Mouse (Mus musculus) intestine, embryonic 16.5 days (tissue): Measurements from ENCODE around the gene Nek8. TPM values are rescaled to one million over a fixed set of nuclear protein-coding genes. Genes with fewer than 3 reads are reported as not detected.

ENCODE experiments used
- ATAC-seq: fragments of 200-750 bp; cut with Nextera tagmentation; 2 replicates; pipeline ENCODE4 v1.8.0; 2017; ENCODE audit warnings: moderate TSS enrichment, moderate library complexity
- H3K27ac ChIP-seq: fragments of 300-500 bp; sonication (generic); 2 replicates; pipeline ENCODE4 v1.5.1; 2014; ENCODE audit warnings: mild to moderate bottlenecking, low read length
- H3K27me3 ChIP-seq: fragments of 300-500 bp; sonication (generic); replicated peaks from 2 replicates; pipeline ENCODE4 v1.6.1; 2014; ENCODE audit warnings: low read length, control low read depth, mixed read lengths; ENCODE audit not compliant: control insufficient read depth, insufficient read depth
- H3K36me3 ChIP-seq: fragments of 300-500 bp; sonication (generic); 2 replicates; pipeline ENCODE4 v1.6.1; 2014; ENCODE audit warnings: low read length, control low read depth; ENCODE audit not compliant: control insufficient read depth, insufficient read depth
- H3K4me1 ChIP-seq: fragments of 300-500 bp; sonication (generic); 2 replicates; pipeline ENCODE4 v1.6.1; 2014; ENCODE audit warnings: low read length, control low read depth, mixed read lengths; ENCODE audit not compliant: control insufficient read depth, insufficient read depth
- H3K4me2 ChIP-seq: fragments of 300-500 bp; sonication (generic); 2 replicates; pipeline ENCODE4 v1.6.1; 2014; ENCODE audit warnings: low read depth, low read length, control low read depth
- H3K4me3 ChIP-seq: fragments of 300-500 bp; sonication (generic); 2 replicates; pipeline ENCODE4 v1.5.1; 2014; ENCODE audit warnings: mild to moderate bottlenecking, low read length
- H3K9ac ChIP-seq: fragments of 300-500 bp; sonication (generic); 2 replicates; pipeline ENCODE4 v1.6.1; 2014; ENCODE audit warnings: low read depth, low read length
- H3K9me3 ChIP-seq: fragments of 300-500 bp; sonication (generic); 2 replicates; pipeline ENCODE4 v1.6.1; 2016; ENCODE audit warnings: low read length, control low read depth; ENCODE audit not compliant: control insufficient read depth
- WGBS: fragments of 180-500 bp; shearing (Covaris S2); extraction: QIAGEN DNeasy Blood & Tissue Kit; methylation state at CpG from one replicate; pipeline ENCODE4 v1.1.7; 2014; 5-methylcytosine and 5-hydroxymethylcytosine counted together
- polyA plus RNA-seq: library from polyadenylated mRNA; unstranded; fragments of >200 nt; fragmentation: Nextera tagmentation; extraction: Ambion mirVana; gene quantifications from 2 replicates; pipeline ENCODE4 v1.2.1, GENCODE M21; 2015

Gene Nek8
- 14.9 and 17.1 TPM in 2 replicates for polyA plus RNA-seq

- Histone ChIP-seq H3K4me1 (peaks cover 47% of the 10 kb centered on the region), H3K27me3 (no peaks in the 10 kb centered on the region), H3K9me3 (no peaks in the 10 kb centered on the region), H3K4me3 (peak within 1 kb of the TSS; percentile 73), H3K36me3 (peaks cover 3% of the 10 kb centered on the region), H3K9ac (peak within 1 kb of the TSS; percentile 89), H3K27ac (peak within 1 kb of the TSS; percentile 99), H3K4me2 (peak within 1 kb of the TSS; percentile 94)
- under 1% methylated on average over 32 of the region's 32 CpGs for WGBS
- ATAC-seq: peak; percentile 56
Measured at GRCm38 (mm10) chr11:78176402-78176862, at the start of gene Nek8, which contains the start of gene Tlcd1. Gene Nek8, minus strand, starts transcription at chr11:78176675. Gene Tlcd1, plus strand, starts transcription at chr11:78176711.

- Histone ChIP-seq H3K4me3 (no peak overlapping the region), H3K9ac (no peak overlapping the region), H3K4me1 (no peaks in the 10 kb centered on the region), H3K36me3 (peaks cover 46% of the 10 kb centered on the region), H3K4me2 (no peak overlapping the region), H3K27me3 (no peaks in the 10 kb centered on the region), H3K27ac (no peak overlapping the region), H3K9me3 (no peaks in the 10 kb centered on the region)
- no peak for ATAC-seq
- 90% methylated on average over 4 of the region's 4 CpGs for WGBS
Measured at GRCm38 (mm10) chr11:78223586-78223985, 47.1 kb upstream of the Nek8 start.

DNA sequence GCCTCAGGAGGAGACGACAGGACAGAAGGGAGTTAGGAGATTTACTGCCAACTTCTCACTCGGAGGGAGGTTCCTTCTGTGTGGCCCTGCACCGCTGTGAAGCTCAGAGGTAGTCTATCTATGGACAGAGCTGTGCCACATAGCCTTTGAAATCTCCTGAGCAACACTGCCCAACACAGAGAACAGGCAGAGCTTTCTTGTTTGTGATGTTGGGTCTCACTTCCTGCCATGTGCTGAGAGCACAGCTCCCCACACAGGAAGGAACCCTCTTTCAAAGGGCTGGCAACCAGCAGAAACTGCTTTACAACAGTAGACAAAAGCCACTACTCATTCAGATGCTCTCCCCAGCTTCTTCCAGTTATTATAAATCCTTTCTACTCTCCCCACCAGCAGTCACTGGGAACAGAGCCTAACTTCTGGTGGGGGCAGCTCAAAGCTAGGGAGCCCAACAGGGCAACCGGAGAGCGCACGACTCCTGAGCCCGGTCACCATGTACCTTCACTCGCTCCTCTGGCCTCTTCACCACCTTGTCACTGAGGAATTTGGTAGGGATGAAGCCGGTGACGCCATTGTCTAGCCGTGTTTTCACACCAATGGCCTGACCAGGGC lies 39.3 kb upstream of the Nek8 start:
- H3K4me2 ChIP-seq: no peak overlapping the region
- peaks cover 26% of the 10 kb centered on the region for H3K36me3 ChIP-seq
- H3K4me1 ChIP-seq: no peaks in the 10 kb centered on the region
- H3K9ac ChIP-seq: no peak overlapping the region
- 87% methylated on average over 11 of the region's 11 CpGs for WGBS
- no peak overlapping the region for H3K27ac ChIP-seq
- no peak overlapping the region for H3K4me3 ChIP-seq
- ATAC-seq: no peak
- no peaks in the 10 kb centered on the region for H3K27me3 ChIP-seq
- H3K9me3 ChIP-seq: no peaks in the 10 kb centered on the region

GRCm38 (mm10) chr11:78213086-78213817 lies 36.8 kb upstream of the Nek8 start:
- H3K9ac ChIP-seq: no peak overlapping the region
- H3K27me3 ChIP-seq: no peaks in the 10 kb centered on the region
- no peak overlapping the region for H3K4me3 ChIP-seq
- no peak overlapping the region for H3K4me2 ChIP-seq
- no peaks in the 10 kb centered on the region for H3K4me1 ChIP-seq
- no peaks in the 10 kb centered on the region for H3K9me3 ChIP-seq
- whole genome bisulfite sequencing: 90% methylated on average over 14 of the region's 14 CpGs
- H3K27ac ChIP-seq: no peak overlapping the region
- peaks cover 25% of the 10 kb centered on the region for H3K36me3 ChIP-seq
- no peak for ATAC-seq

GRCm38 (mm10) chr11:78211513-78211912 lies 35.0 kb upstream of the Nek8 start:
- H3K4me3 ChIP-seq: no peak overlapping the region
- peaks cover 28% of the 10 kb centered on the region for H3K36me3 ChIP-seq
- no peaks in the 10 kb centered on the region for H3K4me1 ChIP-seq
- no peak overlapping the region for H3K4me2 ChIP-seq
- ATAC-seq: no peak
- no peak overlapping the region for H3K9ac ChIP-seq
- WGBS: 75% methylated on average over 5 of the region's 5 CpGs
- no peaks in the 10 kb centered on the region for H3K27me3 ChIP-seq
- H3K27ac ChIP-seq: no peak overlapping the region
- no peaks in the 10 kb centered on the region for H3K9me3 ChIP-seq

GRCm38 (mm10) chr11:78210615-78211014 lies 34.1 kb upstream of the Nek8 start:
- Histone ChIP-seq H3K27me3 (no peaks in the 10 kb centered on the region), H3K27ac (no peak overlapping the region), H3K4me3 (no peak overlapping the region), H3K4me1 (peaks cover 4% of the 10 kb centered on the region), H3K4me2 (no peak overlapping the region), H3K9me3 (no peaks in the 10 kb centered on the region), H3K9ac (no peak overlapping the region), H3K36me3 (peaks cover 28% of the 10 kb centered on the region)
- 57% methylated on average over 7 of the region's 7 CpGs for WGBS
- ATAC-seq: no peak

DNA sequence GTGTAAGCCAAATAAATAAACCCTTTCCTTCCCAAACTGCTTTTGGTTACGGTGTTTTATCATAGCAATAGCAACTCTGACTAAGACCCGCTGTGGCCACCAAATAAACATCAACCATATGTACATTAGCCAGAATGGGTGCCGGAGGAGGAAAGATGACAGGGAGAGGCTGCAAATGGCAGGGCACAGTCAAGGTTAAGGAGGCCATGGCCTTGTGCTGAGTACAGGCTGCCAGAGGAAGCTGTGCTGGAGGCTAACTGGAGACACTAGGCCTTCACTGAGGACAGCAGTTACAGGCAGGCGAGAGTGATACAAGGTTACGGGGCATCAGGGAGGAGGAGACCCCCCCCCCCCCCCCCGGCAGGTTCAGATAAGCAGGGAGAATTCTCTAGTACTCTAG lies 33.4 kb upstream of the Nek8 start:
- H3K4me1 ChIP-seq: peaks cover 10% of the 10 kb centered on the region
- no peak overlapping the region for H3K4me3 ChIP-seq
- WGBS: 91% methylated on average over 6 of the region's 6 CpGs
- no peaks in the 10 kb centered on the region for H3K27me3 ChIP-seq
- H3K9me3 ChIP-seq: no peaks in the 10 kb centered on the region
- H3K9ac ChIP-seq: no peak overlapping the region
- no peak overlapping the region for H3K4me2 ChIP-seq
- ATAC-seq: no peak
- H3K36me3 ChIP-seq: peaks cover 28% of the 10 kb centered on the region
- no peak overlapping the region for H3K27ac ChIP-seq

DNA sequence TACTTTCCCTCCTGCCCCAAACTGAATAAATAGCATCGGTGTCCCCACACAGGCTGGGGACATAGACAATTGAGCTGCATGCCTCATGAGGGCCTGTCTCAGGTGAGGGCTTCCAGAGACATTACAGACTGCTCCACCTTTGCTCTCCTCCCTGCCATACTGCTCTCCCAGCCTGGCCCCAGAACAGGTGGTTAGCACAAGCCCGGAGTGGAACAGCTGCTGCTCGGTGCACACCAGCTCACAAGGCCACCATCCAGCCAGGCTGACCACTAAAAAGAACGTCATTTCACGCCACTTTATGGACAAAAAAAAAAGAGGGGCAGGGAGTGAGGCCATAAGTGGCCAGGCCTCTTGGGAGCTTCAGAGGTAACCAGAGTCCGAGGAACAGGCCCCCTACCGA lies 30.7 kb upstream of the Nek8 start:
- no peak overlapping the region for H3K4me3 ChIP-seq
- no peak overlapping the region for H3K9ac ChIP-seq
- H3K27ac ChIP-seq: no peak overlapping the region
- H3K36me3 ChIP-seq: peaks cover 19% of the 10 kb centered on the region
- H3K4me2 ChIP-seq: no peak overlapping the region
- ATAC-seq: no peak
- no peaks in the 10 kb centered on the region for H3K9me3 ChIP-seq
- no peaks in the 10 kb centered on the region for H3K27me3 ChIP-seq
- 84% methylated on average over 7 of the region's 7 CpGs for WGBS
- peaks cover 14% of the 10 kb centered on the region for H3K4me1 ChIP-seq

DNA sequence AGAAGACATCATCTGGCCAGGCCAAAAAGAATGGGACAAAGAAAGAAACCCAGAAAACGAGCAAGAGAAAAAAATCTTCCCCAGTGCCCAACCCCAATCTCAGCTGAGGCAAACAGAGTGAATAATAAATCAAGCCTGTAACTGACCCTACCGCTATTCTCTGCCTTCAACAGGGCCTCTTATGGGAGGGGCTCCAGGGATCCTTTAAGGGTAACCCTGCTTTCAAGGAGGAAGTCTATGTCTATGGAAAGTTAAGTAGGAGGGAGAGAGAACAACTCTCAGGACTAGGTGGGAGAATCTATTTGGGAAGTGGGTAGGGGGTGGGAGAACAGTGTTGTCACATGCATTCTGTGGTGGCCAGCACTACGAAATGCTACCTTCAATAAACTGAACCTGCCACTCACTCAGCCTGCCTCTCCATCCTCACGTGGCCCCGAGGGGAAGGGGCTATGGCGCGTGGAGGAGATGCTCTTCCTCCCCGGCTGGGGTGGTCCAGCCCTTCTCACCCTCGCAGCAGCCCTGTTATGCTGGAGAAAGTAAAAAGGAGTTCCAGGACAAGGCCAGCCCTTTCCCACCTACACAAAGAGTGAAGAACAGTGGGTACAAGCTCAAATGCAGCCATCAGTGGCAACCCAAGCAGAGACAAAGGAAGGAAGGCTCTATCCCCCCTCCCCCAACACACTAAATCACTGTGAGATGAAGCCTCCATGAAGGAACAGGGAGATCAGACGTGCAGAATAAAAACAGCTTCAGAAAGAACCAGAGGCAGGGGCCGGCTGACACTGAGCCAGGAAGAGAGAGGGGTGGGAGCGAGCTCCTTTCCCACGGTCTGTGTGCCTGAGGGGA lies 29.1 kb upstream of the Nek8 start:
- no peak overlapping the region for H3K4me2 ChIP-seq
- no peak overlapping the region for H3K4me3 ChIP-seq
- H3K36me3 ChIP-seq: peaks cover 12% of the 10 kb centered on the region
- H3K27me3 ChIP-seq: no peaks in the 10 kb centered on the region
- H3K9me3 ChIP-seq: no peaks in the 10 kb centered on the region
- WGBS: 56% methylated on average over 13 of the region's 13 CpGs
- H3K27ac ChIP-seq: no peak overlapping the region
- 0 out of 2 replicates have a peak, but pooled peaks have one; percentile 55 for ATAC-seq
- H3K4me1 ChIP-seq: peaks cover 14% of the 10 kb centered on the region
- H3K9ac ChIP-seq: no peak overlapping the region
